22 mouse cellular contexts compared by ENCODE assay signal in the genomic region with DNA sequence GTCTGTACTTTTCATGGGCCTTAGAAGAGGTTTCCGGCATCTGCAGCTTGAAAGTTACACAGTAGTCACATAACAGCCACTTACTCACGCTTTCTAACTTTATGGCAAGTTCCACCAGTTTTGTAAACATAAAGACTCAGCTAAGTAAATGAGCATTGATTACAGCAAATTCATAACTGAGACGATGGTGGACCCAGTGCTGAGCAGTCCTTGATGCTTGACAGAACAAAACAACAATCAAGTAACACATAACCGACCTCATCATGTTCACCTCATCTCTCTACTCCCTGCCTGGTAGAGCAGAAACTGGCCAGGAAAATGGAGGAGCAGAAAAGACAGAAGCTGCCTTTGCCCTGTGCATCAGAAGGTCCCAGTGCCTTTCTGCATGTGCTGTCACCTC.
DNase-seq lines count a peak whose midpoint lies in the region; ATAC-seq and TF ChIP-seq lines count a peak whose summit lies in the region.
"Had no signal": no experiment of that assay in that cellular context is flagged by ENCODE, and none has a peak within 500 bp of the region (broad histone marks: within the 10 kb centered on the region; RNA-seq: fewer than 3 reads in every experiment).

No protein-coding gene starts in this region.

- no peaks in the 10 kb centered on the region for H3K27me3 ChIP-seq in limb, embryonic 15.5 days
- no peaks in the 10 kb centered on the region for H3K27me3 ChIP-seq in limb, embryonic 10.5 days (ENCODE audit: low read depth, poor library complexity, severe bottlenecking)
- H3K27me3 ChIP-seq in lung, embryonic 15.5 days = no peaks in the 10 kb centered on the region
- H3K27me3 ChIP-seq in lung, postnatal 0 days (replicated peaks; ENCODE audit: insufficient read depth, low read length) = no peaks in the 10 kb centered on the region
- H3K27me3 ChIP-seq: forebrain, embryonic 13.5 days; forebrain, embryonic 15.5 days had no signal

- peak overlapping the region; percentile 9 for H3K27ac ChIP-seq in limb, embryonic 15.5 days
- no peak overlapping the region for H3K27ac ChIP-seq in limb, embryonic 10.5 days
- peak overlapping the region; percentile 25; the same call in 1 of the 2 replicates for H3K27ac ChIP-seq in lung, embryonic 15.5 days
- no peak overlapping the region for H3K27ac ChIP-seq in lung, postnatal 0 days (ENCODE audit: low read length)
- H3K27ac ChIP-seq: forebrain, embryonic 13.5 days; forebrain, embryonic 15.5 days had no signal

- no peak for ATAC-seq in limb, embryonic 15.5 days (ENCODE audit: insufficient number of reproducible peaks, low FRiP score, low TSS enrichment, low read depth)
- ATAC-seq in lung, embryonic 15.5 days (ENCODE audit: borderline replicate concordance, extremely low read depth, low FRiP score, low TSS enrichment) = peak; percentile 92; the same call in 1 of the 2 replicates
- peak; percentile 37; the same call in 1 of the 2 replicates for ATAC-seq in lung, postnatal 0 days
- ATAC-seq: activated CD4-positive, CD25-positive, alpha-beta regulatory T cell, adult 4 months; forebrain, embryonic 13.5 days; forebrain, embryonic 15.5 days; forebrain, postnatal 0 days; Patski had no signal

- H3K4me1 ChIP-seq in limb, embryonic 15.5 days = no peaks in the 10 kb centered on the region
- no peaks in the 10 kb centered on the region for H3K4me1 ChIP-seq in limb, embryonic 10.5 days
- H3K4me1 ChIP-seq in lung, embryonic 15.5 days = no peaks in the 10 kb centered on the region
- H3K4me1 ChIP-seq in lung, postnatal 0 days (ENCODE audit: insufficient read depth, low read depth, low read length) = no peaks in the 10 kb centered on the region
- H3K4me1 ChIP-seq: forebrain, embryonic 13.5 days; forebrain, embryonic 15.5 days had no signal

- no peak overlapping the region for H3K9ac ChIP-seq in limb, embryonic 15.5 days
- H3K9ac ChIP-seq in lung, embryonic 15.5 days = no peak overlapping the region
- H3K9ac ChIP-seq in lung, postnatal 0 days (replicated peaks; ENCODE audit: low read depth) = no peak overlapping the region
- H3K9ac ChIP-seq: forebrain, embryonic 13.5 days; forebrain, embryonic 15.5 days; forebrain, postnatal 0 days had no signal

- no peak for DNase-seq in limb, embryonic 10.5 days (ENCODE audit: low spot score)
- no peak for DNase-seq in lung, postnatal 25 days (ENCODE audit: low spot score)
- DNase-seq in lung, postnatal 0 days (ENCODE audit: low spot score) = peak; percentile 25
- DNase-seq in lung, adult 18-20 months = no peak
- DNase-seq in naive thymus-derived CD4-positive, alpha-beta T cell, adult 2 months (ENCODE audit: low read depth) = peak; percentile 3
- no peak for DNase-seq in gastrocnemius, postnatal 4 days (ENCODE audit: low spot score in 2 of 2)
- DNase-seq: adrenal gland, adult 8-10 months; adrenal gland, postnatal 14 days; adrenal gland, postnatal 36 days; cerebellum, adult 11-12 months; cerebellum, adult 2 months; cerebellum, adult 9-10 months; cerebellum, postnatal 10 days; cerebellum, postnatal 25 days; forebrain, postnatal 0 days had no signal

- WGBS in limb, embryonic 15.5 days = 66% methylated on average over 4 of the region's 4 CpGs
- 88% methylated on average over 4 of the region's 4 CpGs for WGBS in limb, embryonic 10.5 days
- WGBS in lung, embryonic 15.5 days = 34% methylated on average over 4 of the region's 4 CpGs
- WGBS in lung, postnatal 0 days = 32% methylated on average over 4 of the region's 4 CpGs

- H3K9me3 ChIP-seq in limb, embryonic 15.5 days = no peaks in the 10 kb centered on the region
- H3K9me3 ChIP-seq in limb, embryonic 10.5 days (replicated peaks) = no peaks in the 10 kb centered on the region
- no peaks in the 10 kb centered on the region for H3K9me3 ChIP-seq in lung, embryonic 15.5 days
- H3K9me3 ChIP-seq in lung, postnatal 0 days (ENCODE audit: low read length) = no peaks in the 10 kb centered on the region
- H3K9me3 ChIP-seq: forebrain, embryonic 13.5 days; forebrain, embryonic 15.5 days; G1E had no signal

- TF ChIP-seq EP300 in lung, postnatal 0 days (IDR thresholded peaks at IDR 0.05) = no peak

- H3K36me3 ChIP-seq in limb, embryonic 15.5 days = no peaks in the 10 kb centered on the region
- H3K36me3 ChIP-seq in limb, embryonic 10.5 days = no peaks in the 10 kb centered on the region
- no peaks in the 10 kb centered on the region for H3K36me3 ChIP-seq in lung, embryonic 15.5 days
- no peaks in the 10 kb centered on the region for H3K36me3 ChIP-seq in lung, postnatal 0 days (ENCODE audit: insufficient read depth, low read length)
- H3K36me3 ChIP-seq: forebrain, embryonic 15.5 days; G1E had no signal

- H3K4me2 ChIP-seq in limb, embryonic 15.5 days = no peak overlapping the region
- H3K4me2 ChIP-seq in lung, embryonic 15.5 days = no peak overlapping the region
- H3K4me2 ChIP-seq in lung, postnatal 0 days (replicated peaks; ENCODE audit: low read depth, low read length) = no peak overlapping the region
- H3K4me2 ChIP-seq: forebrain, embryonic 13.5 days; forebrain, embryonic 15.5 days had no signal

- no peak overlapping the region for H3K4me3 ChIP-seq in limb, embryonic 15.5 days
- H3K4me3 ChIP-seq in limb, embryonic 10.5 days = no peak overlapping the region
- no peak overlapping the region for H3K4me3 ChIP-seq in lung, embryonic 15.5 days
- no peak overlapping the region for H3K4me3 ChIP-seq in lung, postnatal 0 days (ENCODE audit: low read depth, low read length)
- H3K4me3 ChIP-seq: forebrain, embryonic 13.5 days; forebrain, embryonic 15.5 days had no signal

- no peak for TF ChIP-seq CTCF in lung, postnatal 0 days (IDR thresholded peaks at IDR 0.05)

Comparison
In these comparisons a context has a peak if more than half of its experiments do, and no peak if none do; other contexts are left out.
1. H3K27ac ChIP-seq: peak in limb, embryonic 15.5 days (single experiment) and lung, embryonic 15.5 days (single experiment); none in limb, embryonic 10.5 days (single experiment) and lung, postnatal 0 days (single experiment).
2. DNase-seq: peak in lung, postnatal 0 days (single experiment) and naive thymus-derived CD4-positive, alpha-beta T cell, adult 2 months (single experiment); none in limb, embryonic 10.5 days (single experiment), lung, postnatal 25 days (single experiment), lung, adult 18-20 months (0 of 2) and gastrocnemius, postnatal 4 days (0 of 2).